Mouse (Mus musculus) cerebellum, adult 2 months (tissue): ENCODE results near the gene Actr2. TPM values are rescaled to one million over a fixed set of nuclear protein-coding genes. Genes with fewer than 3 reads are reported as not detected.

Source experiments
- DNase-seq, 2 experiments: peaks; one replicate each; pipeline ENCODE4 v3.0.0; 2021
- H3K27ac ChIP-seq: fragments of 200-500 bp; 2 replicates; pipeline ENCODE4 v1.5.1; 2012; ENCODE audit warnings: low read length, control low read depth, inconsistent platforms; ENCODE audit not compliant: insufficient read depth
- H3K27me3 ChIP-seq: fragments of 200-500 bp; 2 replicates; pipeline ENCODE4 v1.6.1; 2012; ENCODE audit warnings: inconsistent platforms, mild to moderate bottlenecking, low read length, moderate library complexity; ENCODE audit not compliant: control insufficient read depth, insufficient read depth
- H3K4me1 ChIP-seq: fragments of 200-500 bp; 2 replicates; pipeline ENCODE4 v1.6.1; 2011; ENCODE audit warnings: low read length; ENCODE audit not compliant: control insufficient read depth, insufficient read depth
- H3K4me3 ChIP-seq: fragments of 200-500 bp; replicated peaks from 2 replicates; pipeline ENCODE3; 2011; ENCODE audit warnings: mild to moderate bottlenecking, low read depth, low read length, control low read depth; ENCODE audit not compliant: insufficient read depth
- CTCF ChIP-seq: fragments of 200-500 bp; IDR thresholded peaks from 2 replicates; pipeline ENCODE4 v1.5.1; 2011; ENCODE audit warnings: low read depth, mild to moderate bottlenecking, control low read depth, low read length, moderate library complexity, borderline replicate concordance; ENCODE audit not compliant: insufficient read depth
- POLR2A ChIP-seq: fragments of 200-500 bp; IDR thresholded peaks from 2 replicates; pipeline ENCODE4 v1.6.1; 2011; ENCODE audit warnings: low read length, control low read depth, borderline replicate concordance; ENCODE audit not compliant: insufficient read depth
- WGBS: fragments of 180-500 bp; shearing (Covaris S2); methylation state at CpG from one replicate; pipeline ENCODE4 v1.1.7; 2018; 5-methylcytosine and 5-hydroxymethylcytosine counted together
- polyA plus RNA-seq: library from polyadenylated mRNA; depleted of rRNA; stranded (reverse); fragments of >200 nt; gene quantifications from 2 replicates; pipeline ENCODE4 v1.2.3, GENCODE M21; 2012

Actr2 gene
- polyA plus RNA-seq, 1 experiment, result 105 TPM

DNA sequence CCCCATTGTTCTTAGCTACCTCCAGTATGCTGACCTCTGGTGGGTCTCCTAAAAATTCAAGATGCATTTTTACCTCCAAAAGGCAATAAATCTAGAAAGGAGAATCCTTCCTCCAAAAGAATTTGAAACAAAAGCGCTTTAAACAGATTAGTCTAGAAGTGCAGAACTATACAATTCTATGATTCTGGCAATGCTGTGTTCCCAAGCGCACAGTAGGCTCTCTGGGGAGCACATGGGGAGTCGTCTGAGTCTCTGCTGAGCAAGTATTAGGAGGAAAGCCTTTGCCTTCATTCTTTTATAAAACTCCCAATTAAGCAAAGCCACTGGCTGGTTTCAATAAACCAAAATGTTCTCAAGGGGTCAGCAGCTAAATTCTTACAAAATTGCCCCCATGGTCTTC, 58.8 kb downstream of the Actr2 start:
- H3K27me3 ChIP-seq, result no peaks in the 10 kb centered on the region
- 86% methylated on average over 3 of the region's 3 CpGs for WGBS
- DNase-seq, result no peak
- H3K4me3 ChIP-seq, result no peak overlapping the region
- H3K4me1 ChIP-seq, result no peaks in the 10 kb centered on the region
- TF ChIP-seq CTCF (no peak), POLR2A (no peak)
- no peak overlapping the region for H3K27ac ChIP-seq

DNA sequence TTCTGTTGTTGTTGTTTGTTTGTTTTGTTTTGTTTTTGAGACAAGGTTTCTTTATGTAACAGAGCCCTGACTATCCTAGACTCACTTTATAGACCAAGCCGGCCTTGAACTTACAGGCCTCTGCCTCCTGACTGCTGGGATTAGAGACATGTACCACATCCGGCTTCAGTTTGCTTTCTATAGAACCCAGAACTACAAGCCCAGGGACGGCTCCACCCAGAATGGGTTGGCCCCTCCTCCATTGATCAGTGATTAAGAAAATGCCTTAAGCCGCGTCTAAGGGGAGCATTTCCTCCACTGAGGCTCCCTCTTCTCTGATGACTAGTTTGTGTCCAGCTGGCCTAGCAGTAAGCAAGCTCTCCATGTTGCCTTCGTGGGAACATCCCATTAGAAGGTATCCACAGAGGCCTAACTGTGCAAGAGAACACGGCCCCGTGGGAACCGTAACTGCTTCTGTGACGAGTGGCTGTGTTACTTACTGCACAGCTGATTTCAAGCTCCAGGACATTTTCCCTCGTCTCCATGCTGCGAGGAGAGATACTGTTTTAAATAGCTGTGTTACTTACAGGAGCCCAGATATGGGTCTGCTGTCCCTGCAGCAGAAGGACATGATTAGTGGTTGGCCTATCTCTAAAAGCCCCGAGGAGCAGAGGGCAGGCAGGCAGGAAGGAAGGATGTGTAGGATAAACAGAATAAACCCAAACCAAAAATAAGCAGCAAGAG, 59.7 kb downstream of the Actr2 start:
- Histone ChIP-seq H3K4me1 (no peaks in the 10 kb centered on the region), H3K4me3 (no peak overlapping the region), H3K27ac (no peak overlapping the region), H3K27me3 (no peaks in the 10 kb centered on the region)
- DNase-seq, result no peak
- 78% methylated on average over 13 of the region's 13 CpGs for WGBS
- TF ChIP-seq POLR2A (no peak), CTCF (no peak)

DNA sequence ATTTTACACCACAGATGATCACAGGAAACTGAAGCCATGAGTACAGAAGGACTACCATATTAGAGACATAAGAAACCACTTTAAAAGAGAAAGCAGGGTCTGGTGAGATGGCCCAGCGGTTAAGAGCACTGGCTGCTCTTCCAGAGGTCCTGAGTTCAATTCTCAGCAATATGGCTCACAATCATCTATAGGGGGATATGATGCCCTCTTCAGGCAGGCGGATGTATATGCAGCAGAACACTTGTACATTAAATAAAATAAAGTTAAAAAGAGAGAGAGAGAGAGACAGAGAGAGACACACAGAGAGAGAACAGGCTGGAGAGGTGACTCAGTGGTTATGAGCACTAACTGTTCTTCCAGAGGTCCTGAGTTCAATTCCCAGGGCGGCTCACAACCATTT, 67.1 kb downstream of the Actr2 start:
- no peak for DNase-seq
- H3K4me3 ChIP-seq, result no peak overlapping the region
- no peaks in the 10 kb centered on the region for H3K27me3 ChIP-seq
- no peak for TF ChIP-seq CTCF
- TF ChIP-seq POLR2A, result no peak
- no peak overlapping the region for H3K27ac ChIP-seq
- H3K4me1 ChIP-seq, result no peaks in the 10 kb centered on the region
- WGBS, result 73% methylated on average over 3 of the region's 3 CpGs

DNA sequence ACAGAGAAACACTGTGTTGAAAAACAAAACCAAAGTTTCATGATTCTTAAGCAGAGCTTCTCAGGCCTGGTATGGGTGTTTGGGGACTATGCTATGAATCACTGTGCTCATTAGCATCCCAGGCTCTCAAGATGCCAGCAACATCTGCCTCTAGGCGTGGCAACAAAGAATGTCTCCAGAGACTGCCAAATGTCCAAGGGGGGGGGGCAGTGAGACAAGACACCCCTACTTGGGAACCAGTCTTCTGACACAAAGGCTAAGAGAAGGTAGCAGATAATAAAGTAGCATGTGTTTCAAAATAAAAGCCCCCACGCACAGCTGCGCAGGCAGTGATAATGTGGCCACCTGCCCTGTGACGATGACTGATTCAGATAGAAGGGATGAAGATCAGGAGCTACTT, 69.5 kb downstream of the Actr2 start:
- Histone ChIP-seq H3K4me3 (no peak overlapping the region), H3K27me3 (no peaks in the 10 kb centered on the region), H3K27ac (no peak overlapping the region), H3K4me1 (peaks cover 5% of the 10 kb centered on the region)
- WGBS, result 82% methylated on average over 4 of the region's 4 CpGs
- TF ChIP-seq POLR2A (no peak), CTCF (no peak)
- DNase-seq, result no peak

DNA sequence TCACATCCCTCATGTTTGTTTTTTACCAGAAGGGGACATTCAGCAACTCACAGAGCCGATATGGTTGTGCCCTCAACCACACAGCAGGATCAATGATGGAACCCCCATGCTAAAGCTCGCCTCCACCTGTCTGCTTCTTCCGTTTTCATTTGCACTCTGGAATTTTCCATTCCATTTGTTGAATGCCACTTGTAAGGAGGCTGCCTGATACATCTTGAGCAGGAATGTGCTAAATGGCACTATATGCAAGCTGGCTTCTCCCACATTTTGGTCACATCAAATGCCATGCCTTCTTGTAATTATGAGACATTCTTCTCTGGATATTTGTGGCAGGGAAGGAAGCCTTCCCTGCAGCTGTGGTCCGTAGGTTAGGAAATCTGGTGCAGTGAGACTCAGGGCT, 70.6 kb downstream of the Actr2 start:
- no peak for DNase-seq
- TF ChIP-seq CTCF (no peak), POLR2A (no peak)
- H3K4me3 ChIP-seq, result no peak overlapping the region
- no peaks in the 10 kb centered on the region for H3K27me3 ChIP-seq
- peaks cover 5% of the 10 kb centered on the region for H3K4me1 ChIP-seq
- no peak overlapping the region for H3K27ac ChIP-seq
- 81% methylated on average over 4 of the region's 4 CpGs for WGBS

DNA sequence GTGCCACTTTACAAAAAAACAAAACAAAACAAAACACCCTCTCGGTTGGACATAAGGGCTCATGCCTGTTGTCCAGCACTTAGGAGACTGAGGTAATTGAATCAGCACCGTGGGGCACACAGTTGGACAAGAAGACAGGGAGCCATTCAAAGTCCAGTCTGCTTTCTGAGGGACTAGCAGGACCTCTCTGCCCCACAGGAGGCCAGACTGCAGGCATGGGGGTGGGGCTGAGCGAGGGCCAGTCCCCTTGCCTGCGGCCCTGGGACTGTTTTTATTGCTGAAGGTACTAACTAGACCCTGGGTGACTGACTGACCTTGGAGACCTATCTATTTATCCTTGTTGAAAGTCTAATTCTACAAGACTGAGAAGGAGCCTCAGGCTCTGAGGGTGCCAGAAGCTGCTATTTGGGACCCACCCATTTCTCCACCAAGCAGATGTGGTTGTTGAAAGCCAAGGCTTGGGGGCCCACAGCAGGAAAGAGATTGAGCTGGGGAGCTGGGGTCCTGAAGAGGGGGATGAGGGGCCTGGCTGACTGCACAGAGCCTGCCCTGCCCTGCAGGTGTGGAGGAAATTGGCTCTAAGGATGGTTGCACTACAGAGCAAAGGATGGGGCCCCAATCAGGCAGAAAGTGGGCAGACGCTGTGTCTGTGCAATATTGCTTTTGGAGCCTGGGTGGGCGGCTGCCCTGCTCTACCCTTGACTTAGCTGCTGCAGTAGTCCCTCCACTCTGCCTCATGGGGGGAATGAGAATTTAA, 71.4 kb downstream of the Actr2 start:
- DNase-seq, result no peak
- peaks cover 5% of the 10 kb centered on the region for H3K4me1 ChIP-seq
- no peak for TF ChIP-seq POLR2A
- TF ChIP-seq CTCF, result no peak
- no peak overlapping the region for H3K4me3 ChIP-seq
- 61% methylated on average over 6 of the region's 6 CpGs for WGBS
- H3K27ac ChIP-seq, result no peak overlapping the region
- no peaks in the 10 kb centered on the region for H3K27me3 ChIP-seq

DNA sequence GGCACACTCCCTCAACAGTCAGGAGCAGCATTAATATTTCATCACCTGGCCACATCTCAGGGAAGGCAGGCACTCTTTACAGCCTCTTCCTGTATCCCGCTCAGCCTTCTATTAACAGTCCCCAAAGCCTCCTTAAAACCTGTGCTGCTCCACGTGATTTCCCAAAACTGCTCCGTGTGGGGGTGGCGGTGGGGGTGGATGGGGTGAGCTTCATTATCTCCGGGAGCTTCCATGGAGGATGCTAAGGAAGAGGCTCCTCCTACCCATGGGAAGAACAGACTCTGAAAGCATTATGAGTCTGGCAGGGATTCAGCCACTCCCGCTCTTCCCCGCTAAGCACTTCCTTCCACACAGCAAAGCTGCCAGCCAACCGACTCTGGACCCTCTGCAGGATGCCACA, 74.0 kb downstream of the Actr2 start:
- peak; percentile 53 to 73 for DNase-seq
- Histone ChIP-seq H3K4me3 (peak overlapping the region; percentile 39), H3K4me1 (peaks cover 19% of the 10 kb centered on the region), H3K27ac (peak overlapping the region; percentile 22; the same call in 1 of the 2 replicates), H3K27me3 (no peaks in the 10 kb centered on the region)
- TF ChIP-seq POLR2A, result no peak
- no peak for TF ChIP-seq CTCF
- 4% methylated on average over 8 of the region's 8 CpGs for WGBS

DNA sequence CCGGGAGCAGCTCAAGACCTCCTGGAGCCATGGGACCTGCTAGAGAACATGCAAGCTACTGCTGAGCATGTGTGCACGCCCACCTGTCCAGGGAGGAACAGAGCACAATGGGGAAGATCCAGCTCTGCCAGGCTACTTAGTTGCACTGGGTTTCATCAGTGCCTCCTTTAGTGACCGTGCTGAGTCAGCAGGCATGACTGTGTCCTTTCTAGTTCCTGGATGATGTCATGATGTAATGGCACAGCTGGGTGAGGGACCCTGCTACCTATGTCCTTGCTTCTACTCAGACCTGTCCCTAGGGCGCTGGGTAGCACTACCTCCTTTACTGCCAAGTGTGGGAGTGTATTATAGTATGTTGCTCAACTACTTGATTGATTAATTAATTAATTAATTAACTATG, 75.0 kb downstream of the Actr2 start:
- Histone ChIP-seq H3K27ac (no peak overlapping the region), H3K4me1 (peaks cover 24% of the 10 kb centered on the region), H3K4me3 (no peak overlapping the region), H3K27me3 (no peaks in the 10 kb centered on the region)
- TF ChIP-seq CTCF (no peak), POLR2A (no peak)
- whole genome bisulfite sequencing, result 93% methylated on average over 4 of the region's 4 CpGs
- DNase-seq, result no peak

DNA sequence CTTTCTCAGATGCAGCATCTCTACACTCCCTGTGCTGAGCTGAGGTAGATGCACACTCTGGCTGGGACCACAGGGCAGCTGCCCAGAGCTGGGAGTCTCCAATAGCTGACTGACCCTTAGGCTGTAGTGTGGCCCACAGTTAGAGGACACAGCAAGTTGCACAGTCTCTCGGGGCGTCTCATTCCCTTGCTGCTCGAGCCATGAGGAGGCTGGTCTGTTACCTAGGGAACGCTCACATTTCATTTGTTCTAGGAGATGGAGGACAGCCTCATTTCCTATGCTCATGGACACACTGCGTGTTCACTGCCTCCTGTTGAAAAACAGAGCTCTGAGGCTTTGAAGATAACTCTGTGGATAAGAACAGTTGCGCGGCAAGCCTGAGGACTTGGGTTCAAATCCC, 76.7 kb downstream of the Actr2 start:
- Histone ChIP-seq H3K27ac (no peak overlapping the region), H3K4me3 (no peak overlapping the region), H3K4me1 (peaks cover 24% of the 10 kb centered on the region), H3K27me3 (no peaks in the 10 kb centered on the region)
- 82% methylated on average over 7 of the region's 7 CpGs for WGBS
- TF ChIP-seq POLR2A (no peak), CTCF (no peak)
- DNase-seq, result no peak
